Mouse (Mus musculus) bone marrow macrophage, adult 2 months (primary cell): Measurements from ENCODE around the gene Rpl32. TPM values are rescaled to one million over a fixed set of nuclear protein-coding genes. Genes with fewer than 3 reads are reported as not detected.
A peak's percentile ranks its signal among the peaks of the same experiment; 100 is the strongest.

Experiments used
- H3K27ac ChIP-seq: 2 replicates; pipeline ENCODE4 v1.5.1; 2012; ENCODE audit warnings: low read depth, low read length; ENCODE audit not compliant: insufficient read depth
- H3K4me1 ChIP-seq: 2 replicates; pipeline ENCODE4 v1.6.1; 2012; ENCODE audit warnings: low read length; ENCODE audit not compliant: control insufficient read depth, insufficient read depth
- H3K4me3 ChIP-seq: 2 replicates; pipeline ENCODE4 v1.5.1; 2012; ENCODE audit warnings: mild to moderate bottlenecking, low read length, moderate library complexity; ENCODE audit not compliant: insufficient read depth
- CTCF ChIP-seq: IDR thresholded peaks from 2 replicates; pipeline ENCODE4 v1.5.1; 2012; ENCODE audit warnings: low read depth, mild to moderate bottlenecking, low read length, moderate library complexity
- POLR2A ChIP-seq: IDR thresholded peaks from 2 replicates; pipeline ENCODE4 v1.6.1; 2012; ENCODE audit warnings: mild to moderate bottlenecking, low read depth, low read length, borderline replicate concordance
- polyA plus RNA-seq: library from polyadenylated mRNA; stranded (reverse); fragments of >200 nt; gene quantifications from 2 replicates; pipeline ENCODE4 v1.2.4, GENCODE M21; 2012; ENCODE audit not compliant: missing spikeins, insufficient read depth, insufficient read length

Rpl32 gene
- polyA plus RNA-seq, 1 experiment = 2,339 TPM

- peaks cover 10% of the 10 kb centered on the region for H3K4me1 ChIP-seq
- H3K27ac ChIP-seq = no peak overlapping the region
- TF ChIP-seq POLR2A (no peak), CTCF (no peak)
- no peak overlapping the region for H3K4me3 ChIP-seq
Observed at GRCm38 (mm10) chr6:115770852-115771251, 37.7 kb downstream of the Rpl32 start.

- H3K27ac ChIP-seq = no peak overlapping the region
- H3K4me1 ChIP-seq = peaks cover 10% of the 10 kb centered on the region
- TF ChIP-seq CTCF (peak; percentile 47; the same call in 1 of the 2 replicates), POLR2A (no peak)
- H3K4me3 ChIP-seq = no peak overlapping the region
Observed at GRCm38 (mm10) chr6:115770059-115770670, 38.4 kb downstream of the Rpl32 start.

GRCm38 (mm10) chr6:115768207-115768606 lies 40.3 kb downstream of the Rpl32 start:
- no peak overlapping the region for H3K4me3 ChIP-seq
- TF ChIP-seq POLR2A (no peak), CTCF (no peak)
- peaks cover 24% of the 10 kb centered on the region for H3K4me1 ChIP-seq
- no peak overlapping the region for H3K27ac ChIP-seq

- Histone ChIP-seq H3K27ac (no peak overlapping the region), H3K4me3 (no peak overlapping the region), H3K4me1 (peaks cover 32% of the 10 kb centered on the region)
- no peak for TF ChIP-seq CTCF
- TF ChIP-seq POLR2A = no peak
Observed at GRCm38 (mm10) chr6:115767357-115767756, 41.2 kb downstream of the Rpl32 start.

GRCm38 (mm10) chr6:115764179-115764578 lies 44.4 kb downstream of the Rpl32 start:
- Histone ChIP-seq H3K27ac (peak overlapping the region; percentile 82), H3K4me1 (peaks cover 59% of the 10 kb centered on the region), H3K4me3 (peak overlapping the region; percentile 39)
- TF ChIP-seq POLR2A = no peak
- no peak for TF ChIP-seq CTCF

- TF ChIP-seq CTCF = no peak
- no peak for TF ChIP-seq POLR2A
- Histone ChIP-seq H3K27ac (peak within 1 kb of the TSS; percentile 36), H3K4me3 (peak within 1 kb of the TSS; percentile 17), H3K4me1 (peaks cover 54% of the 10 kb centered on the region)
Observed at GRCm38 (mm10) chr6:115761995-115762756, 46.4 kb downstream of the Rpl32 start, which contains the start of gene Tmem40. Gene Tmem40 (minus strand): TSS chr6:115762410.

GRCm38 (mm10) chr6:115760982-115761381 lies 47.6 kb downstream of the Rpl32 start:
- Histone ChIP-seq H3K4me1 (peaks cover 54% of the 10 kb centered on the region), H3K4me3 (no peak overlapping the region), H3K27ac (no peak overlapping the region)
- TF ChIP-seq CTCF (no peak), POLR2A (no peak)

- H3K27ac ChIP-seq = no peak overlapping the region
Observed at GRCm38 (mm10) chr6:115760137-115760536, 48.4 kb downstream of the Rpl32 start.

GRCm38 (mm10) chr6:115759461-115759860 lies 49.1 kb downstream of the Rpl32 start:
- Histone ChIP-seq H3K27ac (no peak overlapping the region), H3K4me1 (peaks cover 49% of the 10 kb centered on the region), H3K4me3 (no peak overlapping the region)
- no peak for TF ChIP-seq POLR2A
- no peak for TF ChIP-seq CTCF

More at GRCm38 (mm10) chr6:115760137-115760536, 48.4 kb downstream of the Rpl32 start:
- H3K4me3 ChIP-seq = no peak overlapping the region
- H3K4me1 ChIP-seq = peaks cover 54% of the 10 kb centered on the region
- TF ChIP-seq POLR2A = no peak
- TF ChIP-seq CTCF = no peak

- no peak overlapping the region for H3K4me3 ChIP-seq
- no peak overlapping the region for H3K27ac ChIP-seq
- TF ChIP-seq CTCF (no peak), POLR2A (no peak)
- H3K4me1 ChIP-seq = peaks cover 47% of the 10 kb centered on the region
Observed at GRCm38 (mm10) chr6:115758981-115759435, 49.5 kb downstream of the Rpl32 start.
